Mouse (Mus musculus) G1E (cell line): ENCODE results near the gene Cpne6.

ENCODE experiments used
- CTCF ChIP-seq: IDR thresholded peaks from 2 replicates; pipeline ENCODE4 v1.5.1; 2012; ENCODE audit warnings: low read depth, low read length, inconsistent platforms, mixed read lengths
- POLR2AphosphoS5 ChIP-seq: IDR thresholded peaks from 2 replicates; pipeline ENCODE4 v1.6.1; 2012; ENCODE audit warnings: low read depth, low read length, inconsistent platforms; ENCODE audit not compliant: insufficient replicate concordance

- TF ChIP-seq CTCF (no peak), POLR2AphosphoS5 (no peak)
Measured at GRCm38 (mm10) chr14:55544334-55544733, 34.1 kb downstream of the Cpne6 start.
